18 mouse cellular contexts compared by ENCODE assay signal in the genomic region with DNA sequence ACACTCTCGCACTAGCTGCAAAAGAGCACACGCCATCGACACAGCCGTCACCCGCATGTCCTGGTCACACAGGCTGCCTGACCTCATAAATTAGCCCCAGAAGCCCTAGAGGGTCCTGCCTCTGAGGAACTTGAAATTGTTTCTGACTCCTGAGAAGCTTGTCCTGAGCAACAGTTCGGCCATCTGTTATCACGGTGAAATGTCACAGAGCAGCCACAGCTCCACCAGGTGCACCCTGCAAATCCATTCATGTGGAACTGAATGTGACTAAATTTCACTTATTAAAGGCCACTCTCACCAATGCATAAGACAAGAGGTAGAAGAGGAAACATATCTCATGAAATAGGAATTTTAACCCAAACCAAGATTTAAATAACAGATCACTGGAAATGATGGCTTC. TPM values are rescaled to one million over a fixed set of nuclear protein-coding genes. Genes with fewer than 3 reads are reported as not detected.
DNase-seq lines count a peak whose midpoint lies in the region; ATAC-seq lines count a peak whose summit lies in the region.
"Had no signal": no experiment of that assay in that cellular context is flagged by ENCODE, and none has a peak within 500 bp of the region (broad histone marks: within the 10 kb centered on the region; RNA-seq: fewer than 3 reads in every experiment).

No protein-coding gene starts in this region.

- no peak for ATAC-seq in cerebellum, adult (ENCODE audit: insufficient number of reproducible peaks, low FRiP score, low TSS enrichment)
- ATAC-seq: activated CD4-positive, CD25-positive, alpha-beta regulatory T cell, adult 4 months; CD4-positive, CD25-positive, alpha-beta regulatory T cell, adult 4 months; forebrain, embryonic 14.5 days; forebrain, embryonic 16.5 days; Patski had no signal

- peak; percentile 46 for DNase-seq in cerebellum, adult 11-12 months
- no peak for DNase-seq in cerebellum, postnatal 14 days
- DNase-seq in cerebellum, adult 8-10 months = peak; percentile 32
- DNase-seq in A20 (ENCODE audit: low read depth, low spot score) = peak; percentile 85
- DNase-seq in brain, adult 2 months (ENCODE audit: low read depth, low spot score) = peak; percentile 70
- no peak for DNase-seq in heart, adult 11 months
- no peak for DNase-seq in layer of hippocampus, postnatal 25 days (ENCODE audit: extremely low spot score in 1 of 2, low spot score in 1 of 2)
- DNase-seq: adrenal gland, adult 8-10 months; adrenal gland, postnatal 36 days; B cell, adult 2 months; gastrocnemius, adult 2 months; gastrocnemius, postnatal 10 days had no signal

RNA-seq across cellular contexts. Expression of a gene that starts 57.2 kb away (rescaled TPM):
- total RNA-seq in layer of hippocampus, postnatal 25 days (2021) = 10 to 100 TPM; 56.9 to 58.6 TPM

Comparison
In these comparisons a context has a peak if more than half of its experiments do, and no peak if none do; other contexts are left out.
1. DNase-seq: peak in cerebellum, adult 11-12 months (single experiment), cerebellum, adult 8-10 months (single experiment), A20 (single experiment) and brain, adult 2 months (single experiment); none in cerebellum, postnatal 14 days (0 of 2), heart, adult 11 months (single experiment) and layer of hippocampus, postnatal 25 days (0 of 2).